Mouse (Mus musculus) liver, embryonic 16.5 days (tissue): ENCODE results near the gene Git1. TPM values are rescaled to one million over a fixed set of nuclear protein-coding genes. Genes with fewer than 3 reads are reported as not detected.
A peak's percentile ranks its signal among the peaks of the same experiment; 100 is the strongest.

Experiments used
- ATAC-seq: fragments of 200-750 bp; cut with Nextera tagmentation; 2 replicates; pipeline ENCODE4 v1.8.0; 2017; ENCODE audit warnings: low read depth, mild to moderate bottlenecking, moderate number of reproducible peaks, moderate library complexity
- H3K27ac ChIP-seq: fragments of 300-500 bp; sonication (generic); 2 replicates; pipeline ENCODE4 v1.5.1; 2014; ENCODE audit warnings: mild to moderate bottlenecking, low read length
- H3K27me3 ChIP-seq: fragments of 300-500 bp; sonication (generic); 2 replicates; pipeline ENCODE4 v1.6.1; 2014; ENCODE audit warnings: low read depth, low read length, mixed read lengths; ENCODE audit not compliant: control insufficient read depth, insufficient read depth
- H3K36me3 ChIP-seq: fragments of 300-500 bp; sonication (generic); 2 replicates; pipeline ENCODE4 v1.6.1; 2014; ENCODE audit warnings: mild to moderate bottlenecking; ENCODE audit not compliant: control insufficient read depth, insufficient read depth
- H3K4me1 ChIP-seq: fragments of 300-500 bp; sonication (generic); 2 replicates; pipeline ENCODE4 v1.6.1; 2014; ENCODE audit warnings: low read depth, low read length, mixed read lengths; ENCODE audit not compliant: control insufficient read depth
- H3K4me2 ChIP-seq: fragments of 300-500 bp; sonication (generic); 2 replicates; pipeline ENCODE4 v1.6.1; 2014; ENCODE audit warnings: low read depth, low read length, mixed read lengths
- H3K4me3 ChIP-seq: fragments of 300-500 bp; sonication (generic); 2 replicates; pipeline ENCODE4 v1.5.1; 2014; ENCODE audit warnings: low read depth, mild to moderate bottlenecking, low read length
- H3K9ac ChIP-seq: fragments of 300-500 bp; sonication (generic); 2 replicates; pipeline ENCODE4 v1.6.1; 2014; ENCODE audit warnings: low read depth, low read length
- H3K9me3 ChIP-seq: fragments of 300-500 bp; sonication (generic); replicated peaks from 2 replicates; pipeline ENCODE4 v1.6.1; 2016; ENCODE audit warnings: low read length; ENCODE audit not compliant: control insufficient read depth
- WGBS: fragments of 180-500 bp; shearing (Covaris S2); extraction: QIAGEN DNeasy Blood & Tissue Kit; methylation state at CpG from one replicate; pipeline ENCODE4 v1.1.7; 2014; ENCODE audit not compliant: insufficient replicate concordance; 5-methylcytosine and 5-hydroxymethylcytosine counted together
- polyA plus RNA-seq: library from polyadenylated mRNA; unstranded; fragments of >200 nt; fragmentation: Nextera tagmentation; extraction: Ambion mirVana; gene quantifications from 2 replicates; pipeline ENCODE4 v1.2.1, GENCODE M21; 2015

Gene Git1
- polyA plus RNA-seq, 1 experiment from 2014 or later = 1.5 TPM

DNA sequence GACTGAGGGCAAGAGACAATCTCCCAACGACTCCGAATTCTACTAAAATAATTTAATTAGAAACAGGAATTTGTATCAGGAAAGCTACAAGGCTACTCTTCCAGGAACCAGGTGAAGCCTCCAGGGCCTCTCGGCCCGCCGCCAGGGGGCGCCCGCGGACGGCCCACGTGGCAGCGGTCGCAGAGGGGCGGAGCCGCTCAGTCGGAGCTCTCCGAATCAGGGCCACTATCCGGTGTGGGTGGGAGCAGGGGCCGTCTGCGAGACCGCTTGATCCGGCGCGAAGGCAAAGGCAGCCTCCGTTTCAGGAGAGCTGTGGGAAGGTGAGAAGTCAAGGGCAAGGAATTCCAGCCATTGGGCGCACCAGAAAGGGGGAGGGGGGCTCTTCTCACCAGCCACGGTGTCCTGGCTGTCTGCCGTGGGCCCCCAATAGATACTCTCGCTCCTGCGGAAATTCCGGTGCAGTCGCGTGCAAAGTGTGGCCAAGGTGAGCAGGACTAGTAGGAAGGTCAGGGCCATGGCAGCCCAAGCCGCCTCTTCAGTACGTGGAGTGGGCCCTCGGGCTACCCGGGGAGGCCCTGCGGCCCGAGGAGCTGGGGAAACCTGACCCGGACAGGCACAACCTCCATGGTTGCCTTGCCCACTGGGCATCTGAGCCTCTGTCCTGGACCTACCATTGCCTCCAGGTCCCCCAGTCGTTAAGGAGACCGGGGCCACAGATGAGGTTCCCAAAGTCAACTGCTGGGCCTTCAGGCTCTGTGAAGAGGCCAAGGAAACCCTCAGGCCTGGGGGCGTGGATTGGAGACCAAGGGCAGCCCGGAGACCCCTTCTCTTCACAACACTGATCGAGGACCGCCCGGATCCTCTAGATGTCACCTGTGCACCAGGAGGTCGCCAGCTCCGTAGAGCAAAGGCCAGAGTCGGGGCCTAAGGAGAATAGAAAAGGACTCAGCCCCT is 15.0 kb downstream of the Git1 start:
- no peaks in the 10 kb centered on the region for H3K9me3 ChIP-seq
- peak; percentile 44 for ATAC-seq
- peaks cover 15% of the 10 kb centered on the region for H3K4me1 ChIP-seq
- peak overlapping the region; percentile 43 for H3K4me3 ChIP-seq
- peak overlapping the region; percentile 47 for H3K9ac ChIP-seq
- H3K27ac ChIP-seq = no peak overlapping the region
- H3K36me3 ChIP-seq = peaks cover 9% of the 10 kb centered on the region; the same call in 1 of the 2 replicates
- WGBS = 22% methylated on average over 49 of the region's 49 CpGs
- no peaks in the 10 kb centered on the region for H3K27me3 ChIP-seq
- peak overlapping the region; percentile 66 for H3K4me2 ChIP-seq

DNA sequence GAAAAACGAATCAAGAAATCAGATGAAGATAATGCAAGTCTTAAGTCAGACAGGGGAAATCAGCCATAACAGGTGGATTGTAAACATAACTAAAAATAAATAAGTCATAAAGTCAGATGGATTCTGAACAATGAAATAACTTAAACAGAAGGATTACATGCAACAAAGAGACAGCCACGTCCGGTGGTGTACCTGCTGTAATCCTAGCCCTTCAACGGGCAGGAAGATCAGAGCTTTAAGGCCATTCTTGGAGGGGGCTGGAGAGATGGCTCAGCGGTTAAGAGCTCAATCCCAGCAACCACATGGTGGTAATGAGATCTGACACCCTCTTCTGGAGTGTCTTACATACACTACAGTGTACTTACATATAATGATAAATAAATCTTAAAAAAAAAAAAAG is 18.0 kb downstream of the Git1 start:
- no peak for ATAC-seq
- WGBS = 77% methylated on average over 5 of the region's 5 CpGs
- no peak overlapping the region for H3K27ac ChIP-seq
- H3K9ac ChIP-seq = no peak overlapping the region
- H3K36me3 ChIP-seq = no peaks in the 10 kb centered on the region
- no peak overlapping the region for H3K4me3 ChIP-seq
- H3K4me1 ChIP-seq = peaks cover 40% of the 10 kb centered on the region
- H3K27me3 ChIP-seq = peaks cover 22% of the 10 kb centered on the region
- no peaks in the 10 kb centered on the region for H3K9me3 ChIP-seq
- H3K4me2 ChIP-seq = no peak overlapping the region

DNA sequence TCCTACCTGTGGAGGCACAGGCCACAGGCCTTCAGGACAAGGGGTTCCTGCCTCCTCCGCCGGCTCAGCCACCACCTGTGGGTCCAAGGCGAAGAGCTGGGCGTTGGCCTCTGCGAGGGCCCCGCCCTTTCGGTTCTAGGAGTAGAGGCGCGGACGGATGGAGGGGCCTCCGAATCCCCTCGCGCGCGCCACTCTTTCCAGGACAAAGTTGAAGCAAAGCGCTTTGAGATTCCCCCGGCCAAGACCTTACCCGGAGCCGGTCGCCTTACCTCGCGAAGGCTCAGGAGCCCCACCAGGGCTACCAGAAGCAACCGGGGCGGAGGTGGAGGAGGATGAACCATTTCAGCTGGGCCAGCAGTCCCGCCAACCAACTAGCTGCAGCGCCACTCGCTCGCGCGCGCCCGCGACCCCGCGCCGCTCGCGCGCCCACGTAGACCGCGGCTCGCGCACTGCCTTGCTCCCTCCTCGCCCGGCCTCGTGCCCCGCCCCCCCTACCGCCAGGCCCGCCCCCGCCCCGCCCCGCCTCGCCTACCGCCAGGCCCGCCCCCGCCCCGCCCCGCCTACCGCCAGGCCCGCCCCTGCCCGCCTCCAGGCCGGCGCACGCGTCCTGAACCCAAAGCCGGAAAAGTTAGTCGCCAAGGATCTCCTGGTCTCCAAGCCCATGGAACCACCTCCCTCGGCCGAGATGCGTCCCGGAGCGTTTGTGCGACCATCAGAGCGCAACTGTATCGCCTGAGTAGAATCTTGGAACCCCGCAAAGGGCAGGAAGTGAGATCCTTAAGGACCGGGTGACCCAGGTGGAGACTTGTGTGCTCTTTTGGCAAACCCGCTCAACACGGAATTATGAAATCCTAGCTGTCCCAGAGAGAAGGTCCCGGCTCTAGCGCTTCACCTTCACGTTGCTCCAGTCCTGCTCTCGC is 19.8 kb downstream of the Git1 start:
- Histone ChIP-seq H3K27me3 (peaks cover 38% of the 10 kb centered on the region), H3K9ac (peak overlapping the region; percentile 67), H3K36me3 (no peaks in the 10 kb centered on the region), H3K27ac (peak overlapping the region; percentile 84), H3K4me3 (peak overlapping the region; percentile 82), H3K4me1 (peaks cover 42% of the 10 kb centered on the region), H3K9me3 (no peaks in the 10 kb centered on the region), H3K4me2 (peak overlapping the region; percentile 98)
- peak; percentile 81 for ATAC-seq
- 0% methylated on average over 67 of the region's 84 CpGs for WGBS

DNA sequence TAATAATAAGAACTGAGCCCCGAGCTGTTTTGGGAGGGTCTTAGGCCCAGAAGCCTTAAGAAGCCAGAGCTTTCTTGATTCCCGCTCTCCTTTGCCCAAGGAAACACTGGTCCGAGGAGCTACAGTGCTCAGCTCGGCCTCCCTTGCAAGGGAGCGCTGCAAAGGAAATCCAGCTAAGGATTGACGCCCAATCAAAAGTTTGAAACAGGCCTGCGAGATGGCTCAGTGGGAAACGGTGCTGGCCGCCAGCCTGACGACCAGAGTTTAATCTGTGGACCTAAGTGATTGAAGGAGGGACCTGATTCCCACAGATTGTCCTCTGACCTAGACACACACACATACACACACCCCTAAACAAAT is 20.4 kb downstream of the Git1 start:
- Histone ChIP-seq H3K4me1 (peaks cover 44% of the 10 kb centered on the region), H3K4me3 (peak overlapping the region; percentile 82), H3K9me3 (no peaks in the 10 kb centered on the region), H3K36me3 (no peaks in the 10 kb centered on the region), H3K27me3 (peaks cover 44% of the 10 kb centered on the region), H3K4me2 (peak overlapping the region; percentile 98), H3K27ac (peak overlapping the region; percentile 60), H3K9ac (peak overlapping the region; percentile 66)
- WGBS = 6% methylated on average over 10 of the region's 10 CpGs
- no peak for ATAC-seq

DNA sequence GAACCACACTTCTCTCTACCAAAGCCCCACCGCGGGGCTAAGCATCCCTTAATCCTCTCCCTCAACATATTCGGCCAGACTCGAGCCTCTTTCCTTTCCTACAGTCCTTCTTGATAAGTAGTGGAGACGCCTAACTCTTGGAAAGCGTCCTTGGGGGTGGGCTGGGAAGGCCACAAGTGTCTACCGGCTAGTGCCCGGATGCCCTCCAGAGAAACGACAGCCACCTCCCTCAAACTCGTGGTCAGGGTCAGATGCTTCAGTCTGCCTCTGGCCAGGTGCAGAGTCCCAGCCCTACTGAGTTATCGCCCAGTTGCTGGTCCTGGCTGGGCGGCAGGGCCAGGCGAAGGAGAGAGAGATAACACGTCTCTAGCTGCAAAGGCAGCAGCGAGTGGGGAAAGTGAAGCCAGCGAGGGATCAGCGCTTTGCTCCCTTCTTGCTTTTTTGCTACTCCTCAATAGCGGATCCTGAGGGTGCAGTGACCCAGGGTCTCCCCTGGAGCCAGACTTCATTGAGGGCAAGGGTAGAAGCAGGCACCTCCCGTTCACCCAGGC is 21.0 kb downstream of the Git1 start:
- no peaks in the 10 kb centered on the region for H3K9me3 ChIP-seq
- peak; percentile 27 for ATAC-seq
- peaks cover 46% of the 10 kb centered on the region for H3K4me1 ChIP-seq
- no peaks in the 10 kb centered on the region for H3K36me3 ChIP-seq
- H3K4me2 ChIP-seq = peak overlapping the region; percentile 98
- peaks cover 48% of the 10 kb centered on the region for H3K27me3 ChIP-seq
- peak overlapping the region; percentile 63 for H3K27ac ChIP-seq
- peak overlapping the region; percentile 82 for H3K4me3 ChIP-seq
- peak overlapping the region; percentile 55 for H3K9ac ChIP-seq
- WGBS = 6% methylated on average over 19 of the region's 19 CpGs

DNA sequence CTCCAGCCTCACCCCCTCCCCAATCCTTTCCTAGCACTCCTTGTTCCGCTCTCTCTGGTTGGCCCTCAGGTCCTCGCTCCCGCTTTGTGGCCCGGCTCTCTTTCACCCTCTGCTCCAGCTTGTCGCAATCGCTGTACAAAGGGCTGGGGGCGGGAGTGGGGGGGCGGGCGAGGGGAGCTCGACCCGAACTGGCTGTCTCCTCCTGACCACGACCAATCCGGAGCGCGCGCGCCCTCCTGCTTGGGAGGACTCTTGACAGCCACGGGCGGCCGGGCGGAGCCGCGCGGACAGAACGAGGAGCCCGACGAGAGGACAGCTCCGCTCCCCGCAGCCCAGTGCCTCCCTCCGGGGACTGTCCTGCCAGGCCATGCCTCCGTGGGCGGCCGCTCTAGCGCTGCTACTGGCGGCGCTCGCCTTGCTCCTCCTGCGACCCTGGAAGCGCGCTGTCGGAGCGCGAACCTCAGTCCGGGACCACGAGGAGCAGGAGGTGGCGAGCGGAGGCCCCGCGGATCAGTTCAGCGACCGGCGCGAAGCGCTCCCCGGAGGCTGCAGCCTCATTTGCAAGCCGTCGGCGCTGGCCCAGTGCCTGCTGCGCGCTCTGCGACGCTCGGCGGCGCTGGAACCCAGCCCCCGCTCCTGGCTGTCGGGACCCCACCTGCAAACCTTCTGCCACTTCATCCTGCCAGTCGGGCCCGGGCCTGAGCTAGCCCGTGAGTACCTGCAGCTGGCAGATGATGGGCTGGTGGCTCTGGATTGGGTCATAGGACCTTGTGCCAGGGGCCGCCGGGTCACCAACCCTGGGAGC is 21.7 kb downstream of the Git1 start, which contains the start of gene Abhd15:
Gene Abhd15 (plus strand): TSS at position 290 of the 805 bp plus-strand sequence.
- no peaks in the 10 kb centered on the region for H3K9me3 ChIP-seq
- under 1% methylated on average over 72 of the region's 72 CpGs for whole genome bisulfite sequencing
- peak within 1 kb of the TSS; percentile 55 for H3K9ac ChIP-seq
- peak within 1 kb of the TSS; percentile 63 for H3K27ac ChIP-seq
- H3K4me1 ChIP-seq = peaks cover 47% of the 10 kb centered on the region
- peak within 1 kb of the TSS; percentile 82 for H3K4me3 ChIP-seq
- ATAC-seq = peak; percentile 67
- H3K27me3 ChIP-seq = peaks cover 48% of the 10 kb centered on the region
- peak within 1 kb of the TSS; percentile 98 for H3K4me2 ChIP-seq
- no peaks in the 10 kb centered on the region for H3K36me3 ChIP-seq

DNA sequence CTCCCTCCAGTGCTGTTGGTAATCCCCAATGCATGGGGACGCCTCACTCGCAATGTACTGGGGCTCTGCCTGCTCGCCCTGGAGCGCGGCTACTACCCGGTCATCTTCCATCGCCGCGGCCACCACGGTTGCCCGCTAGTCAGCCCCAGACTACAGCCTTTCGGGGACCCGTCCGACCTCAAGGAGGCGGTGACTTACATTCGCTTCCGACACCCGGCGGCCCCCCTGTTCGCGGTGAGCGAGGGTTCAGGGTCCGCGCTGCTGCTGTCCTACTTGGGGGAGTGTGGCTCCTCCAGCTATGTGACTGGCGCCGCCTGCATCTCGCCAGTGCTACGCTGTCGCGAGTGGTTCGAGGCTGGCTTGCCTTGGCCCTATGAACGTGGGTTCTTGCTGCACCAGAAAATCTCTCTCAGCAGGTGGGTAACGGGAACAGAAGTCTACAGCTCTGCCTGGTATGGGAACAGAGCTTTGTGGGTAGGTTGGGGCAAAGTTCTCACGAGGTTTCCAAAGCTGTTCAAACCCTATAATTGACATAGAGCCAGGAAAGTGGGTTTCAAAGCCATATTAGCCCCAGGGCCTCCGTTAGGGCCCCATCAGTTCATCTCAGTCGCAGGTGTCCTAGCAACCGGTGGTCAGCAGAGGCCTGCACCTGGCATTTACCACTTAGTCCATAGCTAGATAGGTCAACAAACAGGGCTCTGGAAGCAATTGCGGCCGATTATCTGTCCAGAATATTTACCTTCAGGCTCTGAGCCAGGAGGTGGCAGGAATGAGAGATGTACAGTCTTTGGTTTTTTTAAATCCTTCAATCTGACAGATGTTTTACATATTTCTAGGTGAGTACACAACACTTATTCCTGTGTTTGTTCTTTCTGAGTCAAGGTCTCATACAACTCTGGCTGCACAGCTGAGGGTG is 22.5 kb downstream of the Git1 start, which contains the start of gene Trp53i13:
Gene Trp53i13 (minus strand): TSS at position 344 of the 916 bp plus-strand sequence.
- no peak for ATAC-seq
- peak within 1 kb of the TSS; percentile 98 for H3K4me2 ChIP-seq
- peak within 1 kb of the TSS; percentile 82 for H3K4me3 ChIP-seq
- H3K4me1 ChIP-seq = peaks cover 47% of the 10 kb centered on the region
- no peaks in the 10 kb centered on the region for H3K36me3 ChIP-seq
- H3K9me3 ChIP-seq = no peaks in the 10 kb centered on the region
- 10% methylated on average over 39 of the region's 39 CpGs for WGBS
- H3K27me3 ChIP-seq = peaks cover 48% of the 10 kb centered on the region
- peak within 1 kb of the TSS; percentile 55 for H3K9ac ChIP-seq
- peak within 1 kb of the TSS; percentile 63 for H3K27ac ChIP-seq
